Mouse (Mus musculus) heart, embryonic 12.5 days (tissue): ENCODE results near the gene Ifi27l2b. TPM values are rescaled to one million over a fixed set of nuclear protein-coding genes. Genes with fewer than 3 reads are reported as not detected.

Source experiments
- polyA plus RNA-seq: library from polyadenylated mRNA; unstranded; fragments of >200 nt; fragmentation: Nextera tagmentation; extraction: Ambion mirVana; gene quantifications from 2 replicates; pipeline ENCODE4 v1.2.1, GENCODE M21; 2016

Gene Ifi27l2b
- polyA plus RNA-seq, 1 experiment from 2014 or later = 0.31 TPM

Other genes with a start within 250 kb of the Ifi27l2b start
- gene Prima1, start 215.1 kb downstream of the Ifi27l2b start, polyA plus RNA-seq = 0.75 TPM in 1 of 2 replicates, not detected in the other
- gene Fam181a, start 146.2 kb downstream of the Ifi27l2b start, polyA plus RNA-seq = 0.20 TPM in 1 of 2 replicates, not detected in the other
- gene Asb2, start 101.2 kb downstream of the Ifi27l2b start, polyA plus RNA-seq = 218 TPM in 2 replicates
- 17.7 and 18.4 TPM in 2 replicates for gene Otub2, start 68.5 kb downstream of the Ifi27l2b start, polyA plus RNA-seq
- 0.39 and 0.46 TPM in 2 replicates for gene 9330161L09Rik, start 49.4 kb downstream of the Ifi27l2b start, polyA plus RNA-seq
- 72.3 and 78.7 TPM in 2 replicates for gene Ddx24, start 31.4 kb downstream of the Ifi27l2b start, polyA plus RNA-seq
- gene Ifi27, start 23.0 kb downstream of the Ifi27l2b start, polyA plus RNA-seq = 23.7 and 26.3 TPM in 2 replicates
- gene Ifi27l2a, start 13.5 kb downstream of the Ifi27l2b start, polyA plus RNA-seq = 3.6 and 4.5 TPM in 2 replicates
- gene Ppp4r4, start 75.1 kb upstream of the Ifi27l2b start, polyA plus RNA-seq = 0.41 and 0.48 TPM in 2 replicates
- gene Serpina10, start 174.2 kb upstream of the Ifi27l2b start, polyA plus RNA-seq = 0.09 and 0.31 TPM in 2 replicates
- 1.6 and 14.3 TPM in 2 replicates for gene Serpina6, start 200.0 kb upstream of the Ifi27l2b start, polyA plus RNA-seq
- gene Serpina16, start 218.9 kb upstream of the Ifi27l2b start, polyA plus RNA-seq = not detected in 2 replicates
- not detected in 2 replicates for gene Serpina1f, start 238.3 kb upstream of the Ifi27l2b start, polyA plus RNA-seq